Mouse (Mus musculus) c-Kit-positive CD71-positive TER-119-positive erythroid progenitor cells, embryonic 14.5 days (primary cell): ENCODE measurements around the gene Tex26.

Source experiments
- DNase-seq: peaks from one replicate; pipeline ENCODE4 v3.0.0-alpha.2; 2013; ENCODE audit warnings: low spot score

Tex26 gene

DNA sequence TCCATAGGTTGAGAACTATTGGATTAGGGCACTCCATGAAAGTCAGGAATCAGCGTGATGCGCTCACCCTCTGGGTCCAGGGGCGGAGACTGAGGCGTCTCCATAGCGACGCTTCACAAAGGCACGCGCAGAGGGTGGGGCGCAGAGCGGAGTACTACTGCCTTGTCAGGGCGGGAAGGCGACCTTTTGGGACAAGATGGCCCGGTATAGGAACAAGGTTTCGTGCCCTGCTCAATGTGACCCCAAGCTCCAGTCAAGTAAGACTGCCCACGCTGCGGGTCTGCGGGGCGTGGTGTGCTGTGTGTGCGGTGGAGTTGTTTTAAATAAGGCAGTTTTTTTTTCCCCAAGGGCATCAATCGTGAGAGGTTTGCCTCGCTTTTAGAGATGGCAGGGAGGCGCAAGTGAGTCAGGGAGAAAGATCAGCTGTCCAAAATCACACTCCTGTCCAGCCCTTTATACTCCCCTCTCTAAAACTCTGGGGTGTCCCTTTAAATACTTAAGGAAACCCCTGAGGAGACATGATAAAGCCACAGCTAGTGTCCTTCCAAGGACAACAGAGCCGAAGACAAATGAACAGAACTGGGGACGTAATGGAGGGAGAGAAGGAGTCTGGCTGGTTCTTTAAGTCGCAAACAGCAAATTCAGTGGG lies at the start of gene Tex26:
TSS of gene Tex26 (plus strand) at position 130 of the 649 bp plus-strand sequence.
- DNase-seq: peak; percentile 73

DNA sequence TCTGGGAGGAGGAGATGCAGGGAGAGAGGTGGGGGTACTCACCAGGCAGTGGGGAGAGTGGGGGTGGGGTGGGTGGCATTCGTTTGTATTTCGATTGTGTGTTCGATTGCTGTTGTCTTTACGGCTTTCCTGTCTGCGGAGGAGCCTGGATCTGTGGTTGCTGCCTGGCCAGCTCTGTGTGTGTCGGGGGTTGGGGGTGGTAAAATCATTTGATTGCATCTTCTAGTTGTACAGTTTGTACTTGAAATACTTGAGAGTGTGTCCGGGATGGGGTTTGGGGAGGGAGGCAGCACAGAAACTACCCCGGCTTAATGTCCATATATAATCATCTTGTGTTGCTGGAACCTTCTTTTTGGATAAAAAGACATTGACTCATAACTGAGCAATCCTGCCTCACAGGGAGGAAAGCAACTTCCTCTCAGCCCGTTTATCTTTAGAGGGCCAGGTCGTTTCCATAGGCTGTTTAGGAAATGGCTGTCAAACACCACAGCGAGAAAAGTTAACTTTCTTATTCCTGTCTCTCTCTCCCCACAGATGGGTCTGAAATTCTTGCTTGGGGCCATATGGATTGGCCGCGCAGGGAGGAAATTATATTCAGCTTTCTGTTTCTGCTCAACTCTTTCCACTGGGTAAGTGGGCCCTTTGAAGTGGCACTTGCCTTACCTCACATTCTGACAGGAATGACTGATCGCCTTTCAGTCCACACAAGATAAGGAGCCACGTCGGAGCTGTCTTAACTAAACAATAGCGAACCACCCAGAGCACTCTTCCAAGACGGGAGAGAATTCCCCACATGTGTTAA lies 47.7 kb upstream of the Tex26 start:
- no peak for DNase-seq

DNA sequence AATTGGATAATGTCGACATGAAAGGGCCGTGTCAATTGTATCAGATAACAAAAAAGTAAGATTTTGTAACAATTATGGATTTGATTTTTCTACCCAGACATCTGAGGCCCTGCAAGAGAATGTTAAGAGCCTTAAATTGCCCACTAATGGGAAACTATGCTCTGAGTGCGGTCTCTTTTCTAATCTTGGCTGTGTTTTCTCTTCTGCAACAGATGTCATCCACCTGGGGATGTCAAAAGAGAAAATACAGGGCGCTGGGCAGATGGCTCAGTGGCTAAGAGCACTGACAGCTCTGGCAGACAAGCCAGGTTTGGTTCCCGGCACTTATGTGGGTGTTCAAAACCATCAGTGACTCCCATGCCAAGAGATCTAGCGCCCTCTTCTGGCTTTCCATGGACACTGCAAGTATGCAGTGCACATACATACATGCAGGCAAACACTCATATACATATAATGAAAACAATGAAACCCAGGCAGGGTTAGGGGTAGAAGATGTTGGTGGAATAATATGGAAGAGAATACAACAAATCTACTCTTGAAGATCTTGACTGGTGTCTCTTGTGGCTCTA lies 47.0 kb upstream of the Tex26 start:
- DNase-seq: no peak

DNA sequence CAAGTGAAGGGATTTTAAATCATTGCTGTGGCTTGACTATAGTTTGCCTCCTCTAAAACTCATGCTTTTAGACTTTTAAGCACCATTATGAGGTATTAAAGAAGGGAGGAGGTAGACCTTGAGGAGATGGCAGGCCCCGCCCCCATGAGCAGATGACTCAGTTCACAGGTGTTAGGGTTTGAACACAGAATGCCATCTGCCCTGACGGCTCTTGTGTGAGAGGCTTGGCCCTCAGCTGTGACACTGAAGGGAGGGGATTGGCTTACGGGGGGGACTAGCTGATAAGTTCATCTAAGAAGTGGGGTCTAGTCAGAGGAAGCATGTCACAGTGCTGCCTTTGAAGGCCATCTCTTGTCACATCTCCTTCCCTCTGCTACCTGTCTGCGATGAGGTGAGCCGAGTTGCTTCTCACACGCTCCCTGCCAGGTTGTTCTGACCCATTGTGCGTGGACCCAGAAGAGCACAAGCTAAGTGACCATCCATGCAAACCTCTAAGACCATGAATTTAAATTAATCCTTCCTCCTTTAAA lies 37.9 kb upstream of the Tex26 start:
- no peak for DNase-seq

DNA sequence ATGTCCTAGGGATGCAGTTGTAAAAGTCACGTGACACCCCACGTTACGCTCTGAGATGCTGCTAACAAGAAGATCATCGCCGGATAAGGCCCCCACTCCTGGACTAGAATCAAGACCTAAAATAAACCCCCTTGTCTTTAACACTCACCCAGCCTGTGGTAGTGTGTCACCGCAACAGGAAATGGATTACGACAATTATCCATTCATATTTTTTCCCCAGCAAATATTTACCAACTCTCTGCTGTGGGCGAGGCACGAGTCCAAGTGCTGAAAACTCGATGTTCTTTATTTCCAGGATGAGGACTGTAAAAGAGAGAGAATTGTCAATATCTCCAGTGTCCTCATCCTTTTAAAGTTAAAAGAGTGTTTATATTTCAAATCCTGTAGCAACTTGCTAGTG lies 37.4 kb upstream of the Tex26 start:
- DNase-seq: no peak

DNA sequence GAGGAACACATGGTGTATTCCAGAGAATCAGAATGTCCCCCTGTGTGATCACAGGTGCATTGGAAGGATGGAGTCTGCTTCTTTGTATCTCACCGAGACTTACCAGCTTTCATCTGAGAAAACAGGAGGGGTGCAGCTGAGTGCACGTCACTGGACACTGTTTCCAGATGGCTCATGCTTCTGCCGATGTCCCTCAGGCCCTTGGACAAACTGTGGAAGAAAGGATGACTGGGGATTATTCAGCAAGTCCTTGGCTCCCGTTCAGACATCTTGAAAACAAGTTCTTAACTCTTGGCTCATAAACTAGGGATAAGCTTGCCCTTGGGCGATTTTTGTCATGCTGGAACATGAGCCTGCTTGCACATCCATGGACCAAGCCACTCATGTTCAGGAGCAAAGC lies 36.1 kb upstream of the Tex26 start:
- DNase-seq: no peak

DNA sequence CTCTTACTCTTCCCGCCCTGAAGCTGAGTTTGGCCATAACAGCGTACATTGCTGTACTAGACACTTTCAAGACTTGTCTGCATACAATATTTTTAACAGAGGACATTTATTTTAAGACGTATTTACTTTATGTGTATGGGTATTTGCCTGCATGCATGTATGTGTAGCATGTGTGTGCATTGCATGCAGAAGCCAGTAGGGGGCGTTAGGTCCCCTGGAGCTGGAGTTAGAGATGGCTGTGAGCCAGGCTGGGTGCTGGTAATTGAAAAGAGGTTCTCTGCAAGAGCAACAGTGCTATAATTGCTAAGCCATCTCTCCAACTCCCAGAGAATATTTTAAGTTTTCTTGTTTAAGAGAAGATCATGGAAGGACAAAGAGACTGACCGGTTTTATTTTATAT lies 34.8 kb upstream of the Tex26 start:
- DNase-seq: no peak

DNA sequence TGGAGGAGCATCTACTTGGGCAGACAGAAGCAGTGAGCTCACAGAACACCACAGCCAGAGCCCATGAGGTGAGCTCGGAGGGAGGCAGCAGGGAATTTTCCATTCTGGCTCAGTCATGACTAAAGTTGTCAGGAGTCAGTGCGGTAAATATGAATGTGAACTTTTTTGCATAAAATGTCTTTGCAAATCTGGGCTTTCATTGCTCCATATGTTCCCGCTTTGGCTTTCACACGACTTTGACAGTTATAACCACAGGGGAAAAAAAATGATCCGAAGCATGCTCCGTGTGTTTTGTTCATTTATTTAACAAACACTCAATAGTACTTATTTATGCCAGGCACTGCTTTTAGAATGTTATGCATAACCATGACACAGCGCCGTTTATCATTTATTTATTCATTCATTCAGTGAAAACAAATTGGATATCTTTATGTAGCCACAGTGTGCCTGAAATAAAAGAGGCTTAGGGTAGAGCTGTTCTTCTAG lies 32.6 kb upstream of the Tex26 start:
- no peak for DNase-seq

DNA sequence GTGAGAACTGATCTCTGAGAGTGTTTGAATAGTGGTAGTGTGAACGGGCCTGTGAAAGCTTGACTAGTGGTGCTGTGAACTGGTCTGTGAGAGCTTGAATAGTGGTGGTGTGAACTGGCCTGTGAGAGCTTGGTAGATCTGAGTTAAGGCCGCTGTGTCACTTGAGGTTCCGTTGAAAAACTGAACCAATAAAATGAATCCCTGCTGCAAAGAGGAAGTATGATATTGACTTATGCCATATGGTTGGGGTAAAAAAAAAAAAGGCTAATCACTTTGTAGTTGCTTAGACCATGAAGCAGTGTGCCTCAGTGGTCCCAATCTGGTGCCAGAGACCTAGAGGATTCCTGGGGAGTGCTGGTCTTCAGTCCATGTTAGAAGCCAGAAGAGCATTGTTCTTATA lies 30.0 kb upstream of the Tex26 start:
- no peak for DNase-seq

DNA sequence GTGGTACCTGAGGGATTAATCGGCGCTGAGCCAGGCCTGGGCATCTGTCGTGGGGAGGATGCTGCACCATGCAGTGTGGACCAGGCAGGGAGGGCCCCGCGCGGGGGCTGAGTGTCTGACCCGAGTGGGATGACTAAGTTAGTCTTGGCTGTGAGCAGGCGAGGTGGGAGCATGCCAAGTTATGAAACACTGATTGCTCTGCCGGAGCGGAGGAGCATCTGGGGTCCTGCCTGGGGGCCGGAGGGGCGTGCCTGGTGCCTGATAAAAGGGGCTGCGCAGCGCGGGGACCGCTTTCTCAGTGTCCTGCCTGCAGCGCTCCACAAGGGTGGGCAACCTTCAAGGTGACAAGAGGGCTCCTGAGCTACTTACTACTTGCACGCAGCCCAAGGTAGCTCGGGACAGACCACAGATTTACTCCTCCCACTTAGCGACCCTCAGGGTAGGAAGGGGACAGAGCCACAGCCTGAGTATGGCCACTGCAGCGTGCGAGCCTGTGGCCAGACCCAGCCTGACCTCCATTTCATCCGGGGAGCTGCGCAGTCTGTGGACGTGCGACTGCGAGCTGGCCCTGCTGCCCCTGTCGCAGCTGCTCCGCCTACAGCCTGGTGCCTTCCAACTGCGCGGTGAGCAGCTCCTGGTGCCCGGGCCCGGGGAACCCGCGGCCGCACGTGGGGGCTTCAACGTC lies 27.8 kb upstream of the Tex26 start, which contains the start of gene Medag:
TSS of gene Medag (plus strand) at position 241 of the 685 bp plus-strand sequence.
- DNase-seq: no peak

DNA sequence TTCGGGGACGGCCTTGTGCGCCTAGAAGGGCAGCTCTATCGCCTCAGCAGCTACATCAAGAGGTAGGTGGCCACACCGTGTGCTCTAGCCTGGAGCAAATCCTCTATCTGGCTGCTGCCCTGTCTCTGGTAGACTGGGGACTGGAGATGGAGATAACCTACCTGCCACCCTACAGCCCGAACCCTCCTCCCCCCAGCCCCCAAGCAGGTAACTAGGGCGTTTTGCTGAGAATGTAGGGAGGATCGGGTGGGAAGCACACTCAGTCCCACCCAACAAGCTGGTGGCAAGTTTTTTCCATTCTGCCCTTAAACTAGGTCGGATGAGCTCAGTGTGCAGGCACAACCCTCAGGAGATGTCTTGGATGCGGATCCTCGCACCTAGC lies 27.3 kb upstream of the Tex26 start:
- no peak for DNase-seq

DNA sequence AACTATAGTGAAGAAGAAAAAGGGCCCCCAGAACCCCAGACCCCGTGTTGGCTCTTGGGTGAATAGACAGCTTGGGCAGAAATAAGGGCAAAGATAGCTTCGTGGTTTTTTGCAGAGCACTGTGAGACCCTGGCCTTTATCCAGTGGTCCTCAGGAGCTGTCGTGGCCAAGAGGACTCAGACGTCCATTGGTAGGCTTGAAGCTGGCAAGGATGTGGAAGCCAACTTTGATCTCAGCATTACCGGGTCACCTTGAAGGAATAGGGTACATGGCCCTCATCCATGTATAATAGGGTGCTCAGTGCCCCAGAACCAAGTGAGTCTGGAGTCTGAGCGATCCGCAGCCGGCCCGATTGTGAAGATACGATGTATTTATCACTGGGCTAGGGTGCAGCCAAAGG lies 26.8 kb upstream of the Tex26 start:
- DNase-seq: no peak

DNA sequence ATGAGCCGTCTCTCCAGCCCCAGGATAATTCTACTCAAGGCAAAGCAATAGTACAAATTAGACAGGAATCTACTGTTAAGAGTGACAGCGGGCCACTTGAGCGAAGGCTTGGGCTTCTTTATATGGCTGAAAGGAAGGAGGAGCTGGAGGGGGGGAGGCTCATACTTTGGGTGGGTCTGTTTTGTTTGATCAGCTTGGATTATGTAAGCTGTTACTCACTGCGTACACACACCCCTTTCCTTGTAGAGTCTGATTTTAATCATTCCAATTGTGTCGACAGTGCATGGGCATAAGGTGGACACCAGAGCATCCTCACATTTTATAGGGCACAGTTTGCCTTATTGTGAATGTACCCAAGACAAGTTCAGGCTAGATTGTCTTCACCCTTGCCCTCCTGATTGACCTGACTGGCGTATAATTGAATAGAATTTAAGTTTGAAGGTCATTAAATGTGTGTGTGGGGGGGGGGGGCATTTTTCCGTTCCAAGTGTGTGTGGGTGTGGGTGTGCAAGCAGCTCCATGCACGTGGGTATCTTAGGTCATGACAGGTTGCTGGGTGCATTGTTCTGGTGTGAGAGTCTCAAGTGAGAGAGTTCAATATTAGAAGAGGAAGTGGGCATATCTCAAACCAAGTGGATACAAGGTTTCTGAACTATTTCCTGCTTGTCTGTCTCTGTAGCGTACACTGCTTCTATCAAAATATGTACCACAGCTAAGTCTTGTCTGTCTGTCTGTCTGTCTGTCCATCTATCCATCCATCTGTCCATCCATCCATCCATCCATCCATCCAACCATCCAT lies 24.9 kb upstream of the Tex26 start:
- DNase-seq: no peak

DNA sequence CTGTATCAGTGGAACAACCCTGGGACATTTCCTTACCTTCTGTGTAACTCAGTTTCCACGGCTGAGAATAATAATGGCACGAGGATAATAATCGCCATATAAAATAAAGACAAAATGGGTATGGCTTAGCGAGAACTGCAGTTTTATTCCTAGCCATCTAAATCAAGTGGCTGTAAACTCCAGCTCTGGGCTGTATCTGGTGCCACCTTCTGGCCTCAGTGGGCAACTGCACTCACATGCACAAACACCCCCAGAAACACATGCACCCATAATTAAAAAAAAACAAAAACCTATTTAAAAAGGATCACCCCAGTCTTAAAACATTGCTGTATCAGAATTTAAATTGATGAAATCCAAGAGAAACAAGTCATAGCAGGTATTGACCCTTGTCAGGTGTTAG lies 22.1 kb upstream of the Tex26 start:
- no peak for DNase-seq

DNA sequence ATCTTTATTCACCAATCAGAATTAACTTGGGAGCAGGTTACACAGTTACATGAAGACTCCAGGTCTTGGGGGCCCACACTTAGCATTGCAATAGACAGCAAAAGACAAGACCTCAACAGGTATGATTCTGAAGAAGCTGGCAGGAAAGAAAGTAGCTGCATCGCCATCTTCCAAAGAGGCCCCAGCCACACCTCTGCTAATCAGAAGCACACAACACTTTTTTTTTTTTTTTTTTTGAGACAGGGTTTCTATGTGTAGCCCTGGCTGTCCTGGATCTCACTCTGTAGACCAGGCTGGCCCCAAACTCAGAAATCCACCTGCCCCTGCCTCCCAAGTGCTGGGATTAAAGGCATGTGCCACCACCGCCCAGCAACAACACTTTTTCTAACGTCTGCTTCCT lies 12.9 kb upstream of the Tex26 start:
- no peak for DNase-seq

DNA sequence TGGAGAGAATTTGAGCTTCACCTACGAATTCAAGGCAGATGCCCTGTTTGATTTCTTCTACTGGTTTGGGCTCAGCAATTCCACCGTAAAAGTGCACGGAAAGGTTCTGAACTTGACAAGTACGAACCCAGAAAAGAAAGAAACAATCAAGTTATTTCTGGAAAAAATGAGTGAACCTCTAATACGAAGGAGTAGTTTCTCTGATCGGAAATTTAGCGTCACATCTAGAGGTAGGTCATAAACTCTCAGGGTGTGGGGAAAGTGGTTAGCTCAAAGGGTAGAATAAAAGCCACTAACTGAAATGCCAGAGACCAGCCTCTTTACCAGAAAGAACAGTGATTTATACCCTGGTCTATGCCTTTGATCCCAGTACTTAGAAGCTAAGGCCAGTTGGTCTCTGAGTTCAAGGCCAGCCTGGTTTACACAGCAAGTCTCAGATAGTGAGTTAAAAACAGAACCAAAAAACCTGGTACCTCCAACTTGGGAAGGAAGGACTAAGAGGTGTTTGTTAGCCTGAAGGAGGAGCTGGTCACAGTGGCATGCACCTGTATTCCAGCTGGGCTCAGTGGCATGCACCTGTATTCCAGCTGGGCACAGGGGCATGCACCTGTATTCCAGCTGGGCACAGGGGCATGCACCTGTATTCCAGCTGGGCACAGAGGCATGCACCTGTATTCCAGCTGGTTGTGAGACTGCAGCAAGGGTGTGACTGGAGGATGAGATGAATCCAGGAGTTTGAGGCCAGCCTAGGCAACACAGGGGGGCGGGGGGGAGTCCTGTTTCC lies 12.0 kb upstream of the Tex26 start:
- DNase-seq: no peak

DNA sequence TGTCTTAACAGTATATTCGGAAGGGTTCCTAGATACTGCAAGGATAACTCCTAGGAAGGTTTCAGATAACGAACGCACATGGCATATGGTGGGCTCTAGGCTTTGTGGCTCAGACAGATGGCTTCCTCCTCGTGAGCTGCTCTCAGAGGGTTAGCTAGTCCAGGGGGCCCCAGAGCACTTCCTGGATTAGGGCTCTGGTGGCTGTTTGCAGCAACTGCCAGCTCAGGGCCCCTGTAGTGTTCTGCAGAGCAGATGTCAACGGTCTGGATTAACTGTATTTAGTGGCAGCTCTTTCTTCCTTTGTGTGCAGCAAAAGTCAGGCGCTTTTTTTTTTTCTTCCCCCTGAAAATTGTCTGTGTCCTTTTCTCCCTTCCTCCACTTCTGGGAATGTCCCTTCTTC lies 11.1 kb upstream of the Tex26 start:
- no peak for DNase-seq

DNA sequence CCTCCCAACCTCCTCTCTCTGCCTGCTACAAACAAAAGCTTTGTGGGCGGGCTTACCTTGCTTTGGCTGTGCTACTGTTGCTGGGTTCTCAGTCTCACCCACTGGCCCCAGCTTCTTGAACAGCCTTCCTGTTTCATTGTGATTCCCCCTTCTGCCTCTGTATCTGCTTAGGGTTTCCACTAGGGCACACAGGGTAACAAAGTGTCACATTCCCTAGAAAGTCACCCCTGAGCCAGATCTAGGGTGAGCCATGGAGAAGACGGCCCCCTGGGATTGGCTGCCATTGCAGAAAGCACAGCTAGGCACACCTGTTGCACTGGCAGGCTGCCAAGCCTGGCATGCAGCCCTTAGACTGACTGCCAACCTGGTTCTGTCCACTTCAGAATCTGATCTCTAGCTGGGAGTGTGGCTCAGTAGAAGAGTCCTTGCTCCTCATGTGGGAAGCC lies 10.6 kb upstream of the Tex26 start:
- DNase-seq: no peak

DNA sequence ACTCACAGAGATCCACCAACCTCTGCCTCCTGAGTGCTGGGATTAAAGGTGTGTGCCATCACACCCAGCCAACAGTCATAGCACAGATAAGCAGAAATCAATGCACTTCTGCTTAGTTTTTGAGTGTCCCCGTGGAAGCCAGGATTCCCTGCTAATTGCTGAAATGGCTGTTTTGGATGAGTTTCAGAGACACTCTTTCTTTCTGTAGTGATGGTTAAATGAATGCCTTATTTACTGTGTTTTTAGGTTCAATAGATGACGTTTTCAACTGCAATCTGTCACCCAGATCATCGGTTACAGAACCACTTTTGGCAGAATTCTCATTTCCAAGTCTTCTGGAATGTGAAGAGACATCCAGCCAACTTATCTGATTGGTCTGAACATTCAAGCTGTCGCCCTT lies 9.9 kb upstream of the Tex26 start:
- DNase-seq: no peak

DNA sequence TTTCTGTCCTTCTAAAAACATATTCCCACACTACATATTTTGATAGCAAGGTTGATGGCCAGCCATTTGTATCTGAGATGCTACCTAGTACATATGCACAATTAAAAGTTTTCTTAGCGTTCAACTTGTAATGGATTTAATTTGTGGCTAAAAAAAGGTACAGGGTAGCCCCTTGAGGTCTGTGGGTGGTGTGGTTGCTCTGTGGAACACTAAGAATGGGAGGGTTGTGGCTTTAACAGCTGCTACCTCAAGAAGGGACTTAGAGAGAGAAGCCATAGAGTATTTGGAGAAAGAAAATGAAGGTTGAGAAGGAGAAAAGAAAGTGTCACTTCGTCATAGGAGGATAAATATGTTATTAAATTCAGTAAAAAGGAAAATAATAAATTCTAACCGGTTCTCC lies 8.5 kb upstream of the Tex26 start:
- no peak for DNase-seq

DNA sequence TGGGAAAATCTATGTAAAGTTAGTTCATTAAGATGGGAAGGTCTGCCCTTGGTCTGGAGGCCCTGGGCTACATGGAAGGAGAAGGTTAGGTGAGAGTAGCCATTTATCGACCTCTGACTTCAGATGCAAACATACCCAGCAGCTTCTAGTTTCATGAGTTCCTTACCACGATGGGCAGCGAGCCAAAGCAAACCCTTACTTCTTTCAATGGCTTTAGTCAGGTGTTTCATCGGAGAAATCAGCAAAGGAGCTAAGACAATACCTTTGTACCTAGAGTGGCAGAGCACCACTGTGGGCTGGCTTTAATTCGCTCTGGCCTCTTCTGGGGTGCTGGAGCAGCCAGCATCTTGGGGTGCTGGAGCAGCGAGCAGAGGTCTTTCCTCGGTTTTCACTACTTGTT lies 5.8 kb upstream of the Tex26 start:
- DNase-seq: no peak
